Mouse (Mus musculus): ENCODE measurements around the gene Slc35f6.
"Not testable (repeated sequence)": the region's sequence is repeated elsewhere in the genome, so short reads cannot be mapped to it uniquely, and the experiment has no call there.

The Slc35f6 gene

DNA sequence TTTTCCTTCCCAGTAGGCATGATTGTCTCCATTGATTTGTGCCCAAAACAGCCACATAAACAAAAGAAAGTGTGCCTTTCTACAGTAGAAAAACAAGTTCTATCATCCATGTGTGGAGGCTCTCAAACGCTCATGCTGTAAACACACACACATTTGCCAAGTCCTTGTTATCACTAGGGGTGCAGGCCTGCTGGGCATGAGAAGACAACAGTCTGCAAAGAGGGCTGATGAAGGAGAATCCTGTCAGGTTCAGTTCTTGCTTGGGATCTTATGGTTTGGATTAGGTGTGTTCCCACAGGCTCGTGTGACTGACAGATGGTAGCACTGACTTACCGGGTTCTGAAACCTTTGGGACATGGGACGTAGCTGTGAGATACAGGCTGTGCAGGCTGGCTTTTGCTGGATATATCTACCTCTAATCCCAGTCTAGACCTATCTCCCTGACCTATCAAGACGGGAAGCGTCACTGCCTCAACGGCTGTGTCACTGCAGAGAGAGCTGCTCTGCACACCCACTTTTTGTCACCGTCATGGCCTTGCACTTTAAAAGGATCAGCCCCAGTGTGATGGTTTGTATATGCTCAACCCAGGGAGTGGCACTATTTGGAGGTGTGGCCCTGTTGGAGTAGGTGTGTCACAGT lies 52.7 kb downstream of the Slc35f6 start:
- DNase-seq (ENCODE audit: low read depth, low spot score) = no peak

- not testable (repeated sequence) for DNase-seq (ENCODE audit: low read depth, low spot score)
Observed at GRCm38 (mm10) chr5:30701373-30701772, 53.6 kb downstream of the Slc35f6 start.

DNA sequence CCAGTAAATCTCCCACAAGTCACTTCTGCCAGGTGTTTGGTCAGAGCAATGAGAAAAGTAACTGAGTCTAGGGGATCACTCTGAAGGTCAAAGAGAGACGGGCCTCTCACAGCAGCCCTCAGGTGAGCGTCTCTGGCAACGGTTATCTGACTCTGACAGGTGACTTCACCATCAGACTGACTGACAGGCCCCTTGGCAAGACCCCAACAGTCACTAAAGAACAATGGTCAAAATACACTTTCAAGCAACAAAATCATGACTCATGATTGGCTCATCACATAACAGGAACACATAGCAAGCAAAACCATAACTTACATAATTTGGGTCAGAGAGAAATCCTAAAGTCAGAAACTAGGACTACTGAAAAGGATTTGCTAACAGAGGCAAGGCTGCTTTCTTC lies 54.1 kb downstream of the Slc35f6 start:
- no peak for DNase-seq (ENCODE audit: low read depth, low spot score)
